Mouse (Mus musculus): ENCODE results near the gene Sympk. TPM values are rescaled to one million over a fixed set of nuclear protein-coding genes. Genes with fewer than 3 reads are reported as not detected.

Sympk gene
- polyA plus RNA-seq, 1 experiment from 2014 or later, result 46.3 TPM

Small RNAs within 50 kb of the gene (microRNA-seq; reads per million reads assigned to microRNA genes)
- not detected for gene Mir3100

Other genes starting within 250 kb of the Sympk start
- gene Psg19, start 225.9 kb upstream of the Sympk start, polyA plus RNA-seq (2016; fragmentation: Nextera tagmentation; extraction: Ambion mirVana), result not detected in 2 replicates
- 0.09 TPM in 1 of 2 replicates, not detected in the other for gene Psg17, start 202.8 kb upstream of the Sympk start, polyA plus RNA-seq (2016; fragmentation: Nextera tagmentation; extraction: Ambion mirVana)
- not detected in 2 replicates for gene Mill2, start 184.4 kb upstream of the Sympk start, polyA plus RNA-seq (2016; fragmentation: Nextera tagmentation; extraction: Ambion mirVana)
- 0.93 and 1.0 TPM in 2 replicates for gene Pglyrp1, start 153.0 kb upstream of the Sympk start, polyA plus RNA-seq (2016; fragmentation: Nextera tagmentation; extraction: Ambion mirVana)
- 30.0 and 31.0 TPM in 2 replicates for gene Ccdc61, start 114.0 kb upstream of the Sympk start, polyA plus RNA-seq (2016; fragmentation: Nextera tagmentation; extraction: Ambion mirVana)
- gene Nova2, start 98.5 kb upstream of the Sympk start, polyA plus RNA-seq (2016; fragmentation: Nextera tagmentation; extraction: Ambion mirVana), result 2.2 and 2.9 TPM in 2 replicates
- 0.15 TPM in 1 of 2 replicates, not detected in the other for gene Nanos2, start 37.0 kb upstream of the Sympk start, polyA plus RNA-seq (2016; fragmentation: Nextera tagmentation; extraction: Ambion mirVana)
- gene Mypop, start 33.1 kb upstream of the Sympk start, polyA plus RNA-seq (2016; fragmentation: Nextera tagmentation; extraction: Ambion mirVana), result 3.9 and 4.4 TPM in 2 replicates
- 21.3 and 22.1 TPM in 2 replicates for gene Irf2bp1, start 20.3 kb upstream of the Sympk start, polyA plus RNA-seq (2016; fragmentation: Nextera tagmentation; extraction: Ambion mirVana)
- not detected in 2 replicates for gene Foxa3, start 839 bp upstream of the Sympk start, polyA plus RNA-seq (2016; fragmentation: Nextera tagmentation; extraction: Ambion mirVana)
- not detected in 2 replicates for gene Rsph6a, start 30.3 kb downstream of the Sympk start, polyA plus RNA-seq (2016; fragmentation: Nextera tagmentation; extraction: Ambion mirVana)
- 14.4 and 16.3 TPM in 2 replicates for gene Dmwd, start 51.9 kb downstream of the Sympk start, polyA plus RNA-seq (2016; fragmentation: Nextera tagmentation; extraction: Ambion mirVana)
- 8.3 and 9.1 TPM in 2 replicates for gene Dmpk, start 59.5 kb downstream of the Sympk start, polyA plus RNA-seq (2016; fragmentation: Nextera tagmentation; extraction: Ambion mirVana)
- 6.7 and 7.4 TPM in 2 replicates for gene Six5, start 70.2 kb downstream of the Sympk start, polyA plus RNA-seq (2016; fragmentation: Nextera tagmentation; extraction: Ambion mirVana)
- 0.81 and 1.1 TPM in 2 replicates for gene Gm4969, start 94.0 kb downstream of the Sympk start, polyA plus RNA-seq (2016; fragmentation: Nextera tagmentation; extraction: Ambion mirVana)
- gene Fbxo46, start 95.5 kb downstream of the Sympk start, polyA plus RNA-seq (2016; fragmentation: Nextera tagmentation; extraction: Ambion mirVana), result 17.8 and 18.4 TPM in 2 replicates
- 14.7 and 16.0 TPM in 2 replicates for gene Qpctl, start 124.9 kb downstream of the Sympk start, polyA plus RNA-seq (2016; fragmentation: Nextera tagmentation; extraction: Ambion mirVana)
- gene Snrpd2, start 125.3 kb downstream of the Sympk start, polyA plus RNA-seq (2016; fragmentation: Nextera tagmentation; extraction: Ambion mirVana), result 183 and 193 TPM in 2 replicates
- 0.22 and 0.25 TPM in 2 replicates for gene Gipr, start 141.8 kb downstream of the Sympk start, polyA plus RNA-seq (2016; fragmentation: Nextera tagmentation; extraction: Ambion mirVana)
- 5.3 and 6.4 TPM in 2 replicates for gene Eml2, start 152.0 kb downstream of the Sympk start, polyA plus RNA-seq (2016; fragmentation: Nextera tagmentation; extraction: Ambion mirVana)
- 1.6 and 2.0 TPM in 2 replicates for gene Gpr4, start 188.2 kb downstream of the Sympk start, polyA plus RNA-seq (2016; fragmentation: Nextera tagmentation; extraction: Ambion mirVana)
- gene Opa3, start 204.0 kb downstream of the Sympk start, polyA plus RNA-seq (2016; fragmentation: Nextera tagmentation; extraction: Ambion mirVana), result 50.7 and 51.4 TPM in 2 replicates
- gene Vasp, start 247.4 kb downstream of the Sympk start, polyA plus RNA-seq (2016; fragmentation: Nextera tagmentation; extraction: Ambion mirVana), result 47.4 and 56.9 TPM in 2 replicates